Mouse (Mus musculus) effector memory CD4-positive, alpha-beta T cell, adult 5 months (primary cell): Measurements from ENCODE around the gene Cep170b. TPM values are rescaled to one million over a fixed set of nuclear protein-coding genes. Genes with fewer than 3 reads are reported as not detected.

Source experiments
- polyA plus RNA-seq: library from polyadenylated mRNA; unstranded; fragments of 100-300 nt; shearing (Covaris generic); gene quantifications from one replicate; pipeline ENCODE4 v1.2.1, GENCODE M21; 2017

The Cep170b gene
- polyA plus RNA-seq: 19.6 TPM

GRCm38 (mm10) chr12:112720216-112720615 is at the start of gene Cep170b:
TSS of gene Cep170b (plus strand) at chr12:112720455.

GRCm38 (mm10) chr12:112674132-112675011 is 45.9 kb upstream of the Cep170b start, which contains the start of gene Akt1:
TSS of gene Akt1 (minus strand) at chr12:112674884.

GRCm38 (mm10) chr12:112678555-112679026 is 41.7 kb upstream of the Cep170b start, which contains the start of gene Zbtb42:
TSS of gene Zbtb42 (plus strand) at chr12:112678828.

GRCm38 (mm10) chr12:112760154-112760926 is 40.1 kb downstream of the Cep170b start, which contains the start of gene Pld4:
TSS of gene Pld4 (plus strand) at chr12:112760655.

Other genes starting within 250 kb of the Cep170b start
- not detected for gene A530016L24Rik, start 231.0 kb upstream of the Cep170b start, polyA plus RNA-seq
- gene Tmem179, start 203.7 kb upstream of the Cep170b start, polyA plus RNA-seq: not detected
- gene Inf2, start 131.7 kb upstream of the Cep170b start, polyA plus RNA-seq: 34.5 TPM
- 2.0 TPM for gene Adssl1, start 100.4 kb upstream of the Cep170b start, polyA plus RNA-seq
- 20.4 TPM for gene Siva1, start 75.8 kb upstream of the Cep170b start, polyA plus RNA-seq
- gene Akt1, start 45.6 kb upstream of the Cep170b start, polyA plus RNA-seq: 122 TPM
- gene Zbtb42, start 41.6 kb upstream of the Cep170b start, polyA plus RNA-seq: 4.4 TPM
- gene Pld4, start 40.2 kb downstream of the Cep170b start, polyA plus RNA-seq: 0.30 TPM
- gene Ahnak2, start 82.2 kb downstream of the Cep170b start, polyA plus RNA-seq: not detected
- gene Clba1, start 88.5 kb downstream of the Cep170b start, polyA plus RNA-seq: not detected
- gene Cdca4, start 109.0 kb downstream of the Cep170b start, polyA plus RNA-seq: 38.0 TPM
- 317 TPM for gene Gpr132, start 147.8 kb downstream of the Cep170b start, polyA plus RNA-seq
- gene Jag2, start 209.3 kb downstream of the Cep170b start, polyA plus RNA-seq: 1.6 TPM
- gene Nudt14, start 221.7 kb downstream of the Cep170b start, polyA plus RNA-seq: 33.7 TPM